Mouse (Mus musculus): Measurements from ENCODE around the gene Rpgrip1. TPM values are rescaled to one million over a fixed set of nuclear protein-coding genes. Genes with fewer than 3 reads are reported as not detected.

Rpgrip1 gene
- total and polyA plus RNA-seq, 3 experiments, result 4.8 to 36.0 TPM; not detected in 1

DNA sequence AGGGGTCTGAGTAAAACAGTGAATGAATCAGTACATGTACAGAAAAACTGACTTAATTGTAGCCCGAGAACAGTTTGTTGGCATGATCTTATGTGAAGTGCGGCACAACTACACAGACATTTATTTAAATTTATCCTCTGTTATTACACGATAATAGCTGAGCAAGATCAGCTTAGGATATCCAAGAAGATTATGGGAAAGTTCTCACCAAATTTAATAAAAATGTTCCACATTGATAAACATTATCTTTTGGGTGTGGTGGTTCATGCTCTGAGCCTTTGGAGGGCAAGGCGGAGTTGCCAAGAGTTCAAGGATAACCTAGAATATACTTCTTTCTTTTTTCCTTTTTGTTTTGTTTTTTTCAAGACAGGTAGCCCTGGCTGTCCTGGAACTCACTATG, 88.9 kb downstream of the Rpgrip1 start (continued):
- peak; percentile 78 for TF ChIP-seq GATA1 (IDR thresholded peaks at IDR 0.05; ENCODE audit: low read depth, low read length)
- no peak for TF ChIP-seq NELFE (IDR thresholded peaks at IDR 0.05; ENCODE audit: low read depth, low read length)
- TF ChIP-seq ETS1 (IDR thresholded peaks at IDR 0.05; ENCODE audit: low read depth, low read length), result peak; percentile 57
- peak; percentile 76; the same call in 1 of the 2 replicates for TF ChIP-seq TCF12 (IDR thresholded peaks at IDR 0.05; ENCODE audit: low read depth, low read length)
- no peak for TF ChIP-seq ELF1 (IDR thresholded peaks at IDR 0.05; ENCODE audit: low read depth, low read length)
- TF ChIP-seq BHLHE40 (IDR thresholded peaks at IDR 0.05; ENCODE audit: borderline replicate concordance, low read depth, low read length), result no peak

Other genes with a start within 250 kb of the Rpgrip1 start
- 26.1 and 28.3 TPM in 2 replicates for gene Mettl17, start 225.9 kb upstream of the Rpgrip1 start, total RNA-seq (2012; rRNA removed)
- 10 to 100 TPM in 1 of 2 experiments, not detected in 1; 54.4 TPM for gene Mettl17, start 225.9 kb upstream of the Rpgrip1 start, polyA plus RNA-seq (2012; ENCODE audit: insufficient read depth in 1 of 2, insufficient read length in 2 of 2, low read depth in 1 of 2, low replicate concordance in 2 of 2, missing spikeins in 1 of 2)
- gene Slc39a2, start 217.8 kb upstream of the Rpgrip1 start, total RNA-seq (2012; rRNA removed), result 0.07 TPM in 1 of 2 replicates, not detected in the other
- under 1 TPM in 1 of 2 experiments, not detected in 1; 0.07 TPM for gene Slc39a2, start 217.8 kb upstream of the Rpgrip1 start, polyA plus RNA-seq (2012; ENCODE audit: insufficient read depth in 1 of 2, insufficient read length in 2 of 2, low read depth in 1 of 2, low replicate concordance in 2 of 2, missing spikeins in 1 of 2)
- gene Ndrg2, start 196.5 kb upstream of the Rpgrip1 start, total RNA-seq (2012; rRNA removed), result 11.2 and 17.0 TPM in 2 replicates
- 10 to 100 TPM in 1 of 2 experiments, not detected in 1; 48.6 TPM for gene Ndrg2, start 196.5 kb upstream of the Rpgrip1 start, polyA plus RNA-seq (2012; ENCODE audit: insufficient read depth in 1 of 2, insufficient read length in 2 of 2, low read depth in 1 of 2, low replicate concordance in 2 of 2, missing spikeins in 1 of 2)
- not detected in 2 replicates for gene Tppp2, start 192.3 kb upstream of the Rpgrip1 start, total RNA-seq (2012; rRNA removed)
- gene Tppp2, start 192.3 kb upstream of the Rpgrip1 start, polyA plus RNA-seq (2012; ENCODE audit: insufficient read depth in 1 of 2, insufficient read length in 2 of 2, low read depth in 1 of 2, low replicate concordance in 2 of 2, missing spikeins in 1 of 2), result not detected
- not detected in 2 replicates for gene Rnase13, start 187.9 kb upstream of the Rpgrip1 start, total RNA-seq (2012; rRNA removed)
- gene Rnase13, start 187.9 kb upstream of the Rpgrip1 start, polyA plus RNA-seq (2012; ENCODE audit: insufficient read depth in 1 of 2, insufficient read length in 2 of 2, low read depth in 1 of 2, low replicate concordance in 2 of 2, missing spikeins in 1 of 2), result not detected
- 6.4 and 9.9 TPM in 2 replicates for gene Arhgef40, start 126.0 kb upstream of the Rpgrip1 start, total RNA-seq (2012; rRNA removed)
- gene Arhgef40, start 126.0 kb upstream of the Rpgrip1 start, polyA plus RNA-seq (2012; ENCODE audit: insufficient read depth in 1 of 2, insufficient read length in 2 of 2, low read depth in 1 of 2, low replicate concordance in 2 of 2, missing spikeins in 1 of 2), result 100 to 1,000 TPM in 1 of 2 experiments, 10 to 100 TPM in 1; 37.5 to 150 TPM
- 0.39 and 0.46 TPM in 2 replicates for gene Tmem253, start 95.0 kb upstream of the Rpgrip1 start, total RNA-seq (2012; rRNA removed)
- 1 to 10 TPM in 1 of 2 experiments, not detected in 1; 3.6 TPM for gene Tmem253, start 95.0 kb upstream of the Rpgrip1 start, polyA plus RNA-seq (2012; ENCODE audit: insufficient read depth in 1 of 2, insufficient read length in 2 of 2, low read depth in 1 of 2, low replicate concordance in 2 of 2, missing spikeins in 1 of 2)
- 32.1 and 36.3 TPM in 2 replicates for gene Zfp219, start 90.0 kb upstream of the Rpgrip1 start, total RNA-seq (2012; rRNA removed)
- gene Zfp219, start 90.0 kb upstream of the Rpgrip1 start, polyA plus RNA-seq (2012; ENCODE audit: insufficient read depth in 1 of 2, insufficient read length in 2 of 2, low read depth in 1 of 2, low replicate concordance in 2 of 2, missing spikeins in 1 of 2), result 10 to 100 TPM in 1 of 2 experiments, not detected in 1; 46.9 TPM
- not detected in 2 replicates for gene Olfr221, start 68.2 kb upstream of the Rpgrip1 start, total RNA-seq (2012; rRNA removed)
- gene Olfr221, start 68.2 kb upstream of the Rpgrip1 start, polyA plus RNA-seq (2012; ENCODE audit: insufficient read depth in 1 of 2, insufficient read length in 2 of 2, low read depth in 1 of 2, low replicate concordance in 2 of 2, missing spikeins in 1 of 2), result not detected
- gene Hnrnpc, start 6.7 kb upstream of the Rpgrip1 start, total RNA-seq (2012; rRNA removed), result 272 and 346 TPM in 2 replicates
- 1,000 to 10,000 TPM in 1 of 2 experiments, 100 to 1,000 TPM in 1; 626 to 3,096 TPM for gene Hnrnpc, start 6.7 kb upstream of the Rpgrip1 start, polyA plus RNA-seq (2012; ENCODE audit: insufficient read depth in 1 of 2, insufficient read length in 2 of 2, low read depth in 1 of 2, low replicate concordance in 2 of 2, missing spikeins in 1 of 2)
- 87.1 and 97.3 TPM in 2 replicates for gene Supt16, start 86.7 kb downstream of the Rpgrip1 start, total RNA-seq (2012; rRNA removed)
- 100 to 1,000 TPM; 114 to 145 TPM for gene Supt16, start 86.7 kb downstream of the Rpgrip1 start, polyA plus RNA-seq (2012; ENCODE audit: insufficient read depth in 1 of 2, insufficient read length in 2 of 2, low read depth in 1 of 2, low replicate concordance in 2 of 2, missing spikeins in 1 of 2)
- gene Chd8, start 147.1 kb downstream of the Rpgrip1 start, total RNA-seq (2012; rRNA removed), result 46.5 and 47.5 TPM in 2 replicates
- 10 to 100 TPM; 73.5 to 85.6 TPM for gene Chd8, start 147.1 kb downstream of the Rpgrip1 start, polyA plus RNA-seq (2012; ENCODE audit: insufficient read depth in 1 of 2, insufficient read length in 2 of 2, low read depth in 1 of 2, low replicate concordance in 2 of 2, missing spikeins in 1 of 2)
- gene Tox4, start 168.4 kb downstream of the Rpgrip1 start, total RNA-seq (2012; rRNA removed), result 35.1 and 39.0 TPM in 2 replicates
- gene Tox4, start 168.4 kb downstream of the Rpgrip1 start, polyA plus RNA-seq (2012; ENCODE audit: insufficient read depth in 1 of 2, insufficient read length in 2 of 2, low read depth in 1 of 2, low replicate concordance in 2 of 2, missing spikeins in 1 of 2), result 10 to 100 TPM in 1 of 2 experiments, not detected in 1; 42.2 TPM
- gene Rab2b, start 168.8 kb downstream of the Rpgrip1 start, total RNA-seq (2012; rRNA removed), result 2.9 and 3.0 TPM in 2 replicates
- gene Rab2b, start 168.8 kb downstream of the Rpgrip1 start, polyA plus RNA-seq (2012; ENCODE audit: insufficient read depth in 1 of 2, insufficient read length in 2 of 2, low read depth in 1 of 2, low replicate concordance in 2 of 2, missing spikeins in 1 of 2), result 1 to 10 TPM in 1 of 2 experiments, not detected in 1; 5.9 TPM
- gene Mettl3, start 194.4 kb downstream of the Rpgrip1 start, total RNA-seq (2012; rRNA removed), result 40.3 and 49.8 TPM in 2 replicates
- 10 to 100 TPM in 1 of 2 experiments, not detected in 1; 50.7 TPM for gene Mettl3, start 194.4 kb downstream of the Rpgrip1 start, polyA plus RNA-seq (2012; ENCODE audit: insufficient read depth in 1 of 2, insufficient read length in 2 of 2, low read depth in 1 of 2, low replicate concordance in 2 of 2, missing spikeins in 1 of 2)
- gene Sall2, start 218.1 kb downstream of the Rpgrip1 start, total RNA-seq (2012; rRNA removed), result not detected in 2 replicates
- not detected for gene Sall2, start 218.1 kb downstream of the Rpgrip1 start, polyA plus RNA-seq (2012; ENCODE audit: insufficient read depth in 1 of 2, insufficient read length in 2 of 2, low read depth in 1 of 2, low replicate concordance in 2 of 2, missing spikeins in 1 of 2)
- gene Olfr1513, start 245.7 kb downstream of the Rpgrip1 start, total RNA-seq (2012; rRNA removed), result 0.08 TPM in 1 of 2 replicates, not detected in the other
- gene Olfr1513, start 245.7 kb downstream of the Rpgrip1 start, polyA plus RNA-seq (2012; ENCODE audit: insufficient read depth in 1 of 2, insufficient read length in 2 of 2, low read depth in 1 of 2, low replicate concordance in 2 of 2, missing spikeins in 1 of 2), result not detected